Mouse (Mus musculus): ENCODE measurements around the gene Rpgrip1l. TPM values are rescaled to one million over a fixed set of nuclear protein-coding genes. Genes with fewer than 3 reads are reported as not detected.

Rpgrip1l gene
- 10 to 100 TPM; 20.6 to 26.7 TPM for total RNA-seq (2021)

GRCm38 (mm10) chr8:91312835-91313832 is at the start of gene Rpgrip1l, which contains the start of gene Fto:
Gene Rpgrip1l, minus strand, starts transcription at chr8:91313262.
Gene Fto, plus strand, starts transcription at chr8:91313525.
- peak; percentile 96 to 98 for DNase-seq (ENCODE audit: low spot score in 2 of 2)
- intact Hi-C loops (cut with DNase I) = no loop called here

DNA sequence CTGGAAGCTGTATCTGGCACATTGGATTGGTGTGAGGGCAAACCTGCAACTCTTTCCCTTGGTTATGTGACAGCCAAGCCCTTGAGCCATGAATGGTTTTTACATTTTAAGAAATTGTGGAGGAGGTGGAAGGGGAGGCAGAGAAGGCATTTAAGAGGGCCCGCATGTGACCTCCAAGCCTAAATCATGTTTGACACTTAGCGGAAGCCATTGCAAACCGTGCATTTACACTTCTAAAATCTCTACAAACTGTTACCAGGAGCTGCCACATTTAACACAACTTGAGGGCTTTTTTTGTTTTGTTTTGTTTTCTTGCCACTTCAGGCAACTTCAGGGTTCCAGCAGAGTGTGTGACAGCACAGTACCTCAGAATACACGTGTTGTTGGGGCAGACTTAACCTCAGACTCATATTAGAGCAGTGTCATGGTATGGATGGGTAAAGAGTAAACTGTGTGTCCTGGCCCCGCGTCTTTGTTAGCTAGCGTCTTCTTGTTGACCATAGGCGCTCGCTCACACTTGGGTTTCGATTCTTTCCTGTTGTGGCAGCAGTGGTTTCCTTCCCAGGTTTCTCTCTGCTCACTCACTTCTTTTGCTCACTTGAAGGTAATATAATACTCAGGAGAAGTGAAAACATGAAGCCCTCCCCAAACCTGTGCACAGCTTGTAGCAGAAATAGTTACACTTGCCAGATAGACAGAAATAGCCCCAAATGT is 47.7 kb upstream of the Rpgrip1l start:
- DNase-seq (ENCODE audit: low spot score in 2 of 2) = no peak
- intact Hi-C loops (cut with DNase I) = no loop called here

GRCm38 (mm10) chr8:91359511-91359910 is 46.4 kb upstream of the Rpgrip1l start:
- intact Hi-C loops (cut with DNase I) = no loop called here
- no peak for DNase-seq (ENCODE audit: low spot score in 2 of 2)

- intact Hi-C loops (cut with DNase I) = no loop called here
- no peak for DNase-seq (ENCODE audit: low spot score in 2 of 2)
These were observed 45.0 kb upstream of the Rpgrip1l start for GRCm38 (mm10) chr8:91358016-91358415.

DNA sequence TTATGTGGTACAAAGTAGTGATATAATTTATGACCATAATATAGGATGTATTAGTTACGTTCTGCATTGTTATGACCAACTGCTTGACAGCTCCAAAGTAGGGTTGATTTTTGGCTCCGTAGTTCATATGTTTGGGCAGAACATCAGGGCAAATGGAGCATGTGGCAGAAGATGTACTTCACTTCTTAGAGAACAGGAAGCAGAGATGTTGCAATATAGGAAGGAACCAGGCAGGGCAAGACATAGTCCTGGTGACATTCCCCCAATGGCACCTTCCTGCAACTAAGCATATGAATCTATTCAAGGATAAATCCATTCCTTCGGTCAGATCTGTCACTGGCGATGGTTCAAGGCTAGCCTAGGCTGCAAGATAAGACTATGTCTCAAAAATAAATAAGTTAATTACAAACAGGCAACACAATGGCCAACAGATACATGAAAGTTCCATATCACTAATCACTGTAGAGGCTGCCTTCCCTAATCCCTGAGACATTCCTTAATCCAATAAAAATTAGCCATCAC is 44.5 kb upstream of the Rpgrip1l start:
- intact Hi-C loops (cut with DNase I) = no loop called here

DNA sequence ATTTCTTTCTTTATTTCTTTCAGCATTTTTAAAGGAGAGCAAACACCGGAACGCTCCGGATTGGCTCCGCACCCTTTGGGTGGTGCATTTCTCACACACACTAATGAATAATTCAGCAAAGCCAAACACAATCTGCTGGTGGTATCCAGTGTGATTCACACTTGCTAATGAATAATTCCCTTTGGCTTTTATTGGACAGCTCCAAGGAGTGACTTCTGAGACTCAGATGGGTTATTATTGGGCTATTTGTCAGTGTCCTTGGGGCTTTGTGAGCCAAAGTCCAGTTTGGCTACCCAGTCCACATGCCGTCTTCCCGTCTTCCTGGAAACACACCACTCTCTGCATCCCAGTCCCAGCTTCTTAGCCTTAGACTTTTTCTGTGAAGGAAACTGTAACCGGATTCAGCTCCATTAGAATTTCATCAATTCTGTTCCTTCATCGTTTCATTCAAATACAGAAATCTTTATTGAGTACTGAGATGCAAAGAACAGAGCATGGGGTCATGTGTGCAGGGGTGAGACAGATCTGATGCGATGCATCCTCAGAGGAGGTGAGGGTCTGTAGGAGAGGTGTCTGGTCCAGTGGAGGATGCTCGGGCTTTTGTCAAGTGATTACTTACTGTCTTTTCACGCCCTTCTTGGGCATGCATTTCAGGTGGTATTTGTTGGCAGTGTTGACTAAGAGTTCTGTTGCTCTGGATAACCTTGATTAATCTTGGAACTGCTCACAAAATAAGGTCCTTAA is 43.1 kb upstream of the Rpgrip1l start:
- intact Hi-C loops (cut with DNase I) = no loop called here
- no peak for DNase-seq (ENCODE audit: low spot score in 2 of 2)

More for the DNA sequence above, 44.5 kb upstream of the Rpgrip1l start:
- no peak for DNase-seq (ENCODE audit: low spot score in 2 of 2)

GRCm38 (mm10) chr8:91355301-91355905 is 42.3 kb upstream of the Rpgrip1l start:
- intact Hi-C loops (cut with DNase I) = no loop called here
- DNase-seq (ENCODE audit: low spot score in 2 of 2) = no peak

GRCm38 (mm10) chr8:91353907-91354306 is 40.8 kb upstream of the Rpgrip1l start:
- intact Hi-C loops (cut with DNase I) = no loop called here
- no peak for DNase-seq (ENCODE audit: low spot score in 2 of 2)

- no peak for DNase-seq (ENCODE audit: low spot score in 2 of 2)
- intact Hi-C loops (cut with DNase I) = no loop called here
These were observed 40.0 kb upstream of the Rpgrip1l start for GRCm38 (mm10) chr8:91353062-91353461.

DNA sequence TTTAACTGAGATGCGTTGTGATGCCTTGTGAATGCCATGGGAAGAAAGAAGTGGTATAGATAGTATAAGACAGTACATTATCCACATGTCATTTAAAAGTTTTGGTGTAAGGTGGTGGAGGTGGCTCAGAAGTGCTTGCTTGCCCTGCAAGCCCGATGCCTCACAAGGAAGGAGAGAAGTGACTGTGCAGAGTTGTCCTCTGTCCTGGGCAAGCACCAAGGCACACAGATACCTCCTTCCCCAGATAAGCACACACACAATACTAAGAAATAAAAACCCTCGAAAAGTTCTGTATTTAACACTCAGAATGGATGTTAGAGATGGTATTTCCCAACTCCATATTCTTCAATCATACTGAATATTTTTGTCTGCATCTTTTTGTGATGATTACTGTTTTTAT is 39.5 kb upstream of the Rpgrip1l start:
- DNase-seq (ENCODE audit: low spot score in 2 of 2) = no peak
- intact Hi-C loops (cut with DNase I) = no loop called here

DNA sequence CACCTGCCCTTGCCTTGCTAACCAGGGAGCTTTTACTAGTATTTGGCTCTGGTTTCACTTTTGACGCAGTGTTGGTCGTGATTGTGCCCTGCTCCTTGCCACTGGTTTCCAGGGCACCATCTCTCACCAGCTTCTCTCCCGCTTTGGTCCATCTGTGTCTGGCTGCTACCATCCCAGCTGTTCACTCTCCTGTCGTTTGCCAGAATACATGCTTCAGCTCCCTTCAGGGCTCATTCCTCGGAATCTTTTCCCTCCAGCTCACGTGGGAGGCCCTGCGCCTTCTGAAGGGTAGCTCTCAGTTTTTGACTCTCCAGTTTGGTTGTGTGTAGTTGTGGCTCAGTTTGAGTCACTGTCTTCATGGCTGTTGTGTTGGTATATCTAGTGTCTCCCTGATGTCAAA is 37.6 kb upstream of the Rpgrip1l start:
- intact Hi-C loops (cut with DNase I) = no loop called here
- DNase-seq (ENCODE audit: low spot score in 2 of 2) = peak; percentile 43 to 45

DNA sequence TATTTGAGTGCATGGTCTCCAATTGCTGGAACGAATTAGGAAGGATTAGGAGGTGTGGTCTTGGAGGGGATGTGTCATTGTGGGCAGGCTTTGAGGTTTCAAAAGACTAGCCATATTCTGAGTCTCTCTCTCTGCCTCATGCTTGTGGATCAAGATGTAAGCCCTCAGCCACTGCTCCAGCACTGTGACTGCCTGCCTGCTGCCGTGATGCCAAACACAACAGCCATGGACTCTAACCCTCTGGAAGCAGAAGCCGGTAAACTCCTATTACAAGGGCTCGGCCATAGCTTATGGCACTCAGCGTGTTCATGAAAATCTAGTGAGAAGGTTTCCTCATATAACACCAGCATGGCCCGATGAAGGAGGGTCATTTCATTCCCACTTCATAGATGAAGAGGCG is 36.8 kb upstream of the Rpgrip1l start:
- intact Hi-C loops (cut with DNase I) = no loop called here
- no peak for DNase-seq (ENCODE audit: low spot score in 2 of 2)

DNA sequence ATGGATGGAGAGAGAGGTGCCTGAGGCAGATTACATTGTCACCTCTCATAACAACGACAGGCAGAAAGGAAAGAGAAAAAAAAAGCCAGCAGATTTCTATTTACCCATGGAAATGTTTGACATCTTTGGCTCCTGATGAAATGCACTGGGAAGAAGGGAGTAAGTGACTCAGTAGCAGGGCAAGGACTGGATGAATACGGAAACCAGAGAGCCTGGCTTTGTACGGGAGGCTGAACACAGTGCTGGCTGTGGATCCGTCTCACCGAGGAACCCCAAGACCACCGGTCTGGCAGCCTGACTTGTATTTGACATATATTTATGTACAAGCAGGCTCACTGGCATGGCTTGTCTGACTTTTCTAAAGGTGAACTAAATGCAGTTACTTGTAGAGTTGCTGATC is 34.5 kb upstream of the Rpgrip1l start:
- intact Hi-C loops (cut with DNase I) = no loop called here
- no peak for DNase-seq (ENCODE audit: low spot score in 2 of 2)

DNA sequence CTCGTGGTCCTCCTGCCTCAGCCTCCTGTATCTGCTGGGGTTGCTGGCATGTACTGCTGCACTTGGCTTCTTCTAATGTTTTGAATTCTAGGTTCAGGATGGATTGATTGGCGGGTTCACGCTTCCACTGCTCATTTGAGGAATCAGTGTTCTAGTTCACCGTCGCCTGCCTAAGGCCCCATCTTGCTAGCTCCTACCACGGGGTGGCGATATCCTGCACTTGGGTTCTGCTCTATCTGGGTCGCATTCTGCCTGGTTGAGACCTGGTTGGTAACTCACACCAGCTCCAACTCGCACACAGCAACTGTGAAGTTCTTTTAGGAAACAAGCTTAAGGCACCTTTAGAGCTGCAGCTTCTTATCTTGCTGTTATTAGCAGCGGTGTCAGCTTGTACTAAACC is 34.1 kb upstream of the Rpgrip1l start:
- DNase-seq (ENCODE audit: low spot score in 2 of 2) = no peak
- intact Hi-C loops (cut with DNase I) = no loop called here

- intact Hi-C loops (cut with DNase I) = no loop called here
These were observed 31.6 kb upstream of the Rpgrip1l start for GRCm38 (mm10) chr8:91344659-91345058.

DNA sequence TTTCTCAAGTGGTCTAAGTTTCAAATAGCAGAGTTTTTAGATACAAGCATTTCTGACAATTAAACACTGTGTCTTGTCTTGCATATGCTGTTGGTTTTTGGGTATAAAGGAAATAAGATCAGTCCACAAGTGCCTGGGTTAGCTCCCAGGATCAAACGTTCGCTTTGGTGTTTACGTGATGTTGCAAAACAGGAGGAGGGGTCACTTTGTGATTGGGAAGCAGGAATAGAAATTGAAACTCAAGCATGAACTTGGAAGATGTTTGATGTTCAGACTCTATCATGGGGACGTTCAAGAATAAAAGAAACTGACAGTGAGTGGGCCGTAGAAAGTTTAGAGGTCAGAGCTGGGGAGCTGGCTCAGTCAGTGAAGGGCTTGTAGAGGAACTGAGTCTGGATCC is 29.7 kb upstream of the Rpgrip1l start:
- DNase-seq (ENCODE audit: low spot score in 2 of 2) = no peak
- intact Hi-C loops (cut with DNase I) = no loop called here

More at GRCm38 (mm10) chr8:91344659-91345058, 31.6 kb upstream of the Rpgrip1l start:
- no peak for DNase-seq (ENCODE audit: low spot score in 2 of 2)

- no peak for DNase-seq (ENCODE audit: low spot score in 2 of 2)
- intact Hi-C loops (cut with DNase I) = no loop called here
These were observed 29.1 kb upstream of the Rpgrip1l start for GRCm38 (mm10) chr8:91342196-91342595.

GRCm38 (mm10) chr8:91340746-91341145 is 27.7 kb upstream of the Rpgrip1l start:
- DNase-seq (ENCODE audit: low spot score in 2 of 2) = no peak
- intact Hi-C loops (cut with DNase I) = no loop called here

DNA sequence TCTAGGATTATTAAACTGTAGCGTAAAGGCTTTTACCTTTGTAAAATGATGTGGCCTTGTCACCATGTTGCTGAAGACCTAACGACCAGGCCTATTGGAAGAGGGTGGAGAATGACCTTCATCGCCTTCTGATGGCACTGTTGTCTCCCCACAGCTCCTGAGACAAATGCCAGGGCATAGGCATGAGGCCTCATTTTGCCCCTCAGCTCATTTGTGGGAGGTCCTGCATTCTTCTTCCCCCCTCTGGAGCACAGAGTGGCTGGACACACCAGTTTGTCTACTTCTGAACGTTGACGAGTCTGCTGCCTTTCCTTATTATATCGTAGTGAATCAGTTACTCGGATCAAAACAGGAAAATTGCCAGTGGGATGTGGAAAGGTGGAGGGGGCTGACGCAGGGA is 26.6 kb upstream of the Rpgrip1l start:
- intact Hi-C loops (cut with DNase I) = no loop called here
- DNase-seq (ENCODE audit: low spot score in 2 of 2) = no peak

Measured in left cerebral cortex, postnatal 36 days (tissue).